In the genomic region with DNA sequence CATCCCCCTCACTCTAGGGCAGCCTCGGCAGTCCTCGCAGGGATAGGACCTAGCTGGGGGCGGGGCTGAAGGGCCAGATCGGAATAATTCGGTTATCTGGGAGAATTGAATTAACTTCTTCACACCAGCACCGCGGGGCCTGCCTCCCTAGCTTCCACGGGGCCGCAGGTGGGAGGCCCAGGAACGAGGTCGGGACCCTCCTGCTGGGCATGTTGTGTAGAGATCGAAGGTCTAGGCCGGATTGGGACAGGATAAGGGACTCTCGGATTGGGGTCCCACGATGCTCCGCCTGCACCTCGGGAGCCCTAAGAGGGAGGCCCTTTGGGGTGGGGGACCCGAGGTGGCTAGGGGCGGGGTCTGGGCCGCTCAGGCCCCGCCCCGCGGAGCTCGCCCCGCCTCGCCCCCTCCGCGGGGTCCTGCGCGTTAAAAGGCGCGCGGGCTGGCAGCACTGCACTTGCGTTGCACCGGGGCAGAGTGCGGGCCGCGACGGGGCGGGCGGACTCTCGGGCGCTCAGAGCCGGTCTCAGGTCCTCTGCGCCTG, we compare ENCODE assay signal across 8 mouse cellular contexts. TPM values are rescaled to one million over a fixed set of nuclear protein-coding genes. Genes with fewer than 3 reads are reported as not detected.
DNase-seq lines count a peak whose midpoint lies in the region; ATAC-seq lines count a peak whose summit lies in the region.

A gene (plus strand): TSS at position 453 of the 541 bp plus-strand sequence.

- H3K27ac ChIP-seq in heart, embryonic 10.5 days = no peak within 1 kb of the TSS; the same call in 1 of the 2 replicates
- no peak within 1 kb of the TSS for H3K27ac ChIP-seq in hindbrain, embryonic 11.5 days (ENCODE audit: low read depth, low read length)
- no peak within 1 kb of the TSS for H3K27ac ChIP-seq in midbrain, embryonic 11.5 days (ENCODE audit: low read depth, low read length)

- H3K27me3 ChIP-seq in heart, embryonic 10.5 days (ENCODE audit: insufficient read depth, poor library complexity, severe bottlenecking) = peaks cover 72% of the 10 kb centered on the region
- H3K27me3 ChIP-seq in hindbrain, embryonic 11.5 days (ENCODE audit: control insufficient read depth, insufficient read depth, low read length) = peaks cover 62% of the 10 kb centered on the region
- H3K27me3 ChIP-seq in midbrain, embryonic 11.5 days (ENCODE audit: control insufficient read depth, insufficient read depth, low read length) = peaks cover 57% of the 10 kb centered on the region

- no peaks in the 10 kb centered on the region for H3K9me3 ChIP-seq in heart, embryonic 10.5 days
- no peaks in the 10 kb centered on the region for H3K9me3 ChIP-seq in hindbrain, embryonic 11.5 days (ENCODE audit: control insufficient read depth, low read length)
- H3K9me3 ChIP-seq in midbrain, embryonic 11.5 days (ENCODE audit: control insufficient read depth, low read length) = no peaks in the 10 kb centered on the region

- peak within 1 kb of the TSS; percentile 39 for H3K4me2 ChIP-seq in hindbrain, embryonic 11.5 days (replicated peaks; ENCODE audit: low read depth, low read length)
- peak within 1 kb of the TSS; percentile 44 for H3K4me2 ChIP-seq in midbrain, embryonic 11.5 days

- DNase-seq in heart, embryonic 10.5 days (ENCODE audit: low spot score) = no peak
- no peak for DNase-seq in heart, adult 18-20 months
- DNase-seq in adrenal gland, adult 18-20 months (ENCODE audit: low spot score in 2 of 2) = no peak
- DNase-seq in hindbrain, embryonic 11.5 days (ENCODE audit: low spot score) = peak; percentile 56
- peak; percentile 91 for DNase-seq in midbrain, embryonic 11.5 days (ENCODE audit: low spot score, missing footprints)
- no peak for DNase-seq in spleen, postnatal 14 days (ENCODE audit: low spot score in 2 of 2)
- DNase-seq in cerebellum, adult 11-12 months = no peak
- DNase-seq in thymus, postnatal 14 days = no peak

- H3K4me1 ChIP-seq in heart, embryonic 10.5 days = peaks cover 37% of the 10 kb centered on the region
- H3K4me1 ChIP-seq in hindbrain, embryonic 11.5 days (replicated peaks; ENCODE audit: control insufficient read depth, insufficient read depth, low read length) = peaks cover 5% of the 10 kb centered on the region; the same call in 1 of the 2 replicates
- H3K4me1 ChIP-seq in midbrain, embryonic 11.5 days (ENCODE audit: control insufficient read depth, insufficient read depth, low read length) = peaks cover 21% of the 10 kb centered on the region

- WGBS in heart, embryonic 10.5 days = under 1% methylated on average over 43 of the region's 45 CpGs
- WGBS in hindbrain, embryonic 11.5 days = 0% methylated on average over 21 of the region's 45 CpGs
- WGBS in midbrain, embryonic 11.5 days = under 1% methylated on average over 45 of the region's 45 CpGs

- H3K9ac ChIP-seq in hindbrain, embryonic 11.5 days (ENCODE audit: low read depth, low read length) = peak within 1 kb of the TSS; percentile 7; the same call in 1 of the 2 replicates
- no peak within 1 kb of the TSS for H3K9ac ChIP-seq in midbrain, embryonic 11.5 days (ENCODE audit: low read length)

- H3K36me3 ChIP-seq in heart, embryonic 10.5 days = no peaks in the 10 kb centered on the region
- H3K36me3 ChIP-seq in hindbrain, embryonic 11.5 days (ENCODE audit: control insufficient read depth, insufficient read depth, low read length) = no peaks in the 10 kb centered on the region
- no peaks in the 10 kb centered on the region for H3K36me3 ChIP-seq in midbrain, embryonic 11.5 days (ENCODE audit: control insufficient read depth, insufficient read depth, low read length)

- H3K4me3 ChIP-seq in heart, embryonic 10.5 days = peak within 1 kb of the TSS; percentile 53
- H3K4me3 ChIP-seq in hindbrain, embryonic 11.5 days (ENCODE audit: low read depth, low read length) = peak within 1 kb of the TSS; percentile 31
- H3K4me3 ChIP-seq in midbrain, embryonic 11.5 days (ENCODE audit: low read depth, low read length) = peak within 1 kb of the TSS; percentile 30

- ATAC-seq in hindbrain, embryonic 11.5 days (ENCODE audit: low FRiP score) = peak; percentile 46
- ATAC-seq in midbrain, embryonic 11.5 days (ENCODE audit: low FRiP score) = peak; percentile 45

RNA-seq across cellular contexts. Expression of the gene that starts here (rescaled TPM):
- 0.15 and 0.36 TPM in 2 replicates for polyA plus RNA-seq in heart, embryonic 10.5 days (2016; fragmentation: Nextera tagmentation; extraction: Ambion mirVana)
- under 1 TPM; 0.18 to 0.27 TPM for total RNA-seq in heart, adult 18-20 months (2021)
- total RNA-seq in adrenal gland, adult 18-20 months (2021) = 10 to 100 TPM; 17.9 to 29.5 TPM
- polyA plus RNA-seq in hindbrain, embryonic 11.5 days (2014; fragmentation: Nextera tagmentation; extraction: Ambion mirVana) = 5.2 and 6.3 TPM in 2 replicates
- polyA plus RNA-seq in midbrain, embryonic 11.5 days (2014; fragmentation: Nextera tagmentation; extraction: Ambion mirVana) = 0.52 and 1.1 TPM in 2 replicates

Comparison
In these comparisons a context has a peak if more than half of its experiments do, and no peak if none do; other contexts are left out.
1. RNA of the gene that starts here (total RNA-seq): 17.9 to 29.5 TPM in adrenal gland, adult 18-20 months; 0.18 to 0.27 TPM in heart, adult 18-20 months; every median in the first group is over 10 times any median in the second.
2. DNase-seq: peak in hindbrain, embryonic 11.5 days (single experiment) and midbrain, embryonic 11.5 days (single experiment); none in heart, embryonic 10.5 days (single experiment), heart, adult 18-20 months (0 of 2), adrenal gland, adult 18-20 months (0 of 2), spleen, postnatal 14 days (0 of 2), cerebellum, adult 11-12 months (single experiment) and thymus, postnatal 14 days (single experiment).
3. Peak in every context shown above with its lines, with median percentiles within 50 percentile points of each other: H3K4me3 ChIP-seq.